Mouse (Mus musculus): ENCODE results near the gene Erich6.

The Erich6 gene

DNA sequence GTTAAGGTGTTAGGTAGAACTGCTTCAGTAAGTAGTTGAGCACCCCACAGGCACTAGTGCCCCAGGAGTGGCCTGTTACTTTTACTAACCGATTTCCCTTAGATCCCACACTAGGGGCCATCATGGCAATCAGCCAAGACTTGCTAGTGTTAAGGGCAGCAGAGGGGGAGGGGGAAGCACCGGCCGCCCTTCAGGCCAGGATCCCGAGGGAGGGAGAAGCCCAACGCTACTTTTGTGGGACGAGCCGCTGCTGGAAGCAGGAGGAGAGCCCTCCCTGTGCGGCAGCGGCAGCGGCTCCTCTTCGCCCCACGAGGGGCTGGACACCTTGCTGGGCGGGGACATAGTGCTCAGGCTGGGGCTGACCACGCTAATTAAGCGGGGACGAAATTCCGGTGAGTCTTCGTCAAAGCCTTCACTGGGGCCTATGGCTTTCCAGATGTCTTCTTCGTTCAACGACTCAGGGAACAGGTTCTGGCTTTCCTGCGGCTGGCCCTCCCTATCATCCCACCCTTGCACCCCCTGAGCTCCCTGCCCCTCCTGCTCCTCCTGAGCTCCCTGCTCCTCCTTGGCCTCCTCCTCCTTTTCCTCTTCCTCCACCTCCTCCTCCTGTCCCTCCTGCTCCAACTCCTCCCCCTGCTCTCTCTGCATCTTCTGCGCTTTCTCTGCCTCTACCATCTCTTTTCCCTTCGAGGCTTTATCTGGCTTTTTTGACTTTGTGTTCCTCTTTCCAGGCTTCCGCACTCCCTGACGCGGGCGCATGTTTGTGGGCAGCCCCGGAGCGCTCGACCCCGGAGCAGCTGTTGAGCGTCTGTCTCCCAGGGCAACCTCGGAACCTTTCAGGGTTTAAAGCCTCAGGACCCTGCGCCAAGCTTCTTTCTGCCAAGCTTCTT lies at the start of gene Erich6:
Gene Erich6 (minus strand): TSS at position 802 of the 890 bp plus-strand sequence.
- peak; percentile 59 for DNase-seq (ENCODE audit: low read depth, low spot score)

DNA sequence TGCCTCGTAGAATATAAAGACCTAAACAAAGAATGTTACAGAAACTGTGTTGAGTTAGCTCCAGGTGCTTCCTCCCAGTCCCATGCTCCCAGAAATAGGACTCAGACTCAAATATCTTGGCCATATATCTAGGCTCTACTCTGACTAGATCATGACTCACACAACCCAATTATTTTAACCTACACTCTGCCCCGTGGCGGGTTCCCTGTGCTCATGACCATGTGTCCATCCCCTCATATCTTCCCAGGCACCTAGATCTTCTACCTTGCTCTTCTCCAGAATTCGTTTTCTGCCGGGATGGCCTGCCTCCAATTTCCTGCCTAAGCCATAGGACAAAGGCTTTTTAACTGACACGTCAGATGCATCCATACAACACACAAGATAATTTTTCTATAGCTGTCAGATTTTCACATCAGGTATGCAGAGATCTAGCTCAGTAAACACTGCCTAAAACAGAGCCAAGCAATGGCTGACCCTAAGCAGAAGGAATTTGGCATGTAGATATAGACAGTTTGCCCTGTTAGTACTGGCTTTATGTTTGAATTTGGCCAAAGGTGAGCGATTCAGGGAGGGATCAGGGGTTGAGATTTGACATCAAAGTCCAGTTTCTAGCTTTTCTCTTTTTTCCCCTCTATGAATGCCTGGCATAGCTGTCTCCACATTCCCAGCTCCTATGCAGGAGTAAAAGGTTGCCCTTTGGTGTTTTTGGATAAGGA lies 49.4 kb upstream of the Erich6 start:
- no peak for DNase-seq (ENCODE audit: low read depth, low spot score)

DNA sequence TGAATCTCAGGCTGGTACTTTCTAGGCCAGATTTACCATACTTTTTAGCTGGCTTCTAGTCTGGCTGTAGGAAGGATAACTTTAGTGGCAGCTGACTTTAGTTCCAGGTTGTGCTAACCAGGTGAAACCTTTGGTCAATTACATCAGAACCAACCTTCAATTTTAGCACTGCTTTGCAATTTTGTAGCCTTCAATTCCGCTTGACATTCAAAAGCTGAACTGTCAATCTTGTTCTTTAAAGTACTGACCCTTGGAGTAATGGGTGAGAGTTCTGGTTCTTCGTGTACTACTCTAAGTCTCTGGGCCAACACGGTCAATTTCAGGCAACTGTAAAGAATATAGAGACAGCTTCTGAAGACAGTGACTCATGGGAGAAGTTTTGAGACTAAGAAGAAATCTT lies 48.4 kb upstream of the Erich6 start:
- DNase-seq (ENCODE audit: low read depth, low spot score): no peak

DNA sequence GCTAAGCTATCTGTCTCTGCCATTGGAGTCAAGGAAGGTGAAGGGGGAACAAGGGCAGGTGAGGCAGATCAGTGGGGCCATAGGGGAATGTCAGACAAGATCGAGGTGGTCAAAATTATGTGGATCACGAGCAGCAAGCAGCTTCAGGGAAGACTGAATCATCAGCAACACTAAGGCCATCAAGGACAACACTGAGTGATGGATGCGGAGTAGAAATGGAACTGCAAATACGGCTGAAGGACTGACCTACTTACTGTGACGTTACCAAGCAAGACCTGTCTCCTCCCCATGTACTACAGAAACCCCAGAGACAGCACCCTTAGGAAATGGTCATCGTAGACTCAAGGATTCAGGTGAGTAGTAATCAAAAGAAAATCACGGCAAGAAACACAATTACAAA lies 46.3 kb upstream of the Erich6 start:
- no peak for DNase-seq (ENCODE audit: low read depth, low spot score)

DNA sequence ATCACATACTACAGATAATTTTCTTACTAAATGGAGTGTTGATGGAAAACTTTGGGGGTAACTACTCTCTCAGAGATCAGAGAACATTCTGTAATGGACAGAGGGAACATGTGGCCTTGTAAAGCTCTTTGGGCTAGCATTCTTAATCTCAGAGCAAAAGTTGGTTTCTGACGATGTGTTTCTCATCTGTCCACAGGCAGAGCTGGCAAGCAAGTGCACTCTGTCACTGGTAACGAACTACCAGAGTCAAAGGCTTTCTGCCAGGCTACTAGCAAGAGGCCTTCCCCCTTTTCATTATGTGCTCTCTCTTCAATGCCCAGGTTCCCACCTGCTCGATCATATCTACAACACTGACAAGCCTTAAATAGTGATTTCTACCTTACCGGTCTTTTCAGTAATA lies 45.3 kb upstream of the Erich6 start:
- DNase-seq (ENCODE audit: low read depth, low spot score): no peak

DNA sequence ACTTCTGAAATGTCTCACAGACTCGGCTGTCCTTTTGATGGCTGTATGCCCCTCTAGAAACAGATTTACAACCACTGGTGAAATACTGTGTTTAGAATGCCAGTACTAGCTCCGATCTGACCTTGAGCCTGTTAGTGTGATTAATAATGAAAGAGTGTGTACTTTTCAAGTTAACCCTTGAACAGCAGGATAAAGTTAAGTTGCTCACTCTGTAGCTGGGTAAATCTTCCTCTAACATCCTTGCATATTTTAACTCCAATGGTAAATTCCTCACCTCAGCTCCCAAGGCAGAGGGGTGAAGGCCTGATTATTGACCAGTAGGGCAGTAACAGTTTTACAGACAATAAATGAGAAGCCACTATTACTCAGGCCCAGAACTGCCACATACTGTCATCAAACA lies 44.8 kb upstream of the Erich6 start:
- no peak for DNase-seq (ENCODE audit: low read depth, low spot score)

DNA sequence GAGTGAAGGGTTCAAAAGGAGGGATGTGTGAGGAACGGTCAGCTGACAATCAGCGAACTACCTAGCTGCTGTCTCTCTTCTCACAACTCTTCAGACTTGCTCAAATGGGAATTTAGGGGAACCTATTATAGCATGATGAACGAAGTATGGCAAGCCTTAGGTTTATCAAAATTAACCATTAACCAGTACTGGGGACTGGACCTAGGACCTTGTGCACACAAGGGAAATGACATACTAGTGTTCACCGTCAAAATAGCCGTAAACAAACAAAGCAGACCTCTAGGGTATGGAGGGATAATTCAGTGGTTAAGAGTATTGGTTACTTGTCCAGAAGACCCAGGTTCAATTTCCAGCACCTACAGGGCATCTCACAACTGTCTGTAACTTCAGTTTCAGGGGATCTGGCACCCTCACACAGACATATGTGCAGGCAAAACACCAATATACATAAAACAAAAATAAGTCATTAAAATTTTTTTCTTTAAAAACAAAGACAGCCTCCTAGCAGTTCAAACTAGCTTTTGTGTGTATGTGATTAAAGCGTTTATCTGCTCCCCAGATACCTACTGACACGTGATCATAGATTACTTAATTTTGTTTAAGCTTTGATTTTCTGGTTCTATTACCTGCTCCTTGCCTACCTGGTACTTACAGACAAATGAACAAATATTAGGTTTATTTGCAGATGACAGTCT lies 44.1 kb upstream of the Erich6 start:
- DNase-seq (ENCODE audit: low read depth, low spot score): no peak

DNA sequence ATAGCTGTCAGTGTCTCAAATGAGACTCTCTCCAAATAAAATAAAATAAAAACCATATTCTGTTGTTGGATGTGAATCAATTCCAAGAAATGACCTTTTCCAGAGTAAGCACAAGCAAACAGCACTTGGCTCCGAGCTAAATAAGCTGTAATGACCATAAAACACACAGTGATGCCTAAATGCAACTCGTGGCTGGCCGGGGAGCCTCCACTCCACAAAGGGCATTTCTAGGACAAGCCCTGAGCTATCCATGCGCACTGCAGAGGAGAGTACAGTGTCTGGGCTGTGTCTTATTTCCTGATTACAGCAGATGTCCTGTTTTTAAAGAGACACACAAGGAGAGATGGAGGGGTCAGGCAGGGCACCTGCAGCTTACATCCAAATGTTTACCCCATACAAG lies 43.0 kb upstream of the Erich6 start:
- DNase-seq (ENCODE audit: low read depth, low spot score): no peak

DNA sequence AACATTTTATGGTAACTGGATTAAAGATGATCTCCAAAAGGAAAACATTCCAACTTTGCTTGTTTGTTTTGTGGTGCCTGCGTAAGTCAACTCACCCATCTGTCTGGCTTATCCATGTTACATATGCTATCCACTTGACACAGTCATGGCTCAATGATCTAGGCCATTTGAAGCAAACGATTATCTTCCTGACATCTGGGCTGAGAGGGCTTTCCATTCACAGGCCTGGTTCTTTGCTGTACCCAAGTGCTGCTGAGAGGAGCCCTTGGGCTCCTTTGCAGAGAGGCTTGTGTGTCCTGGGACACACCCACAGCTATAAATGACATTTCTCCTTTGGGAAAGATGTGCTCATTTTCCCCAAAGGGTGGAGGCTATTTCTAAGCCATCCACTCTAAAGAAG lies 41.9 kb upstream of the Erich6 start:
- DNase-seq (ENCODE audit: low read depth, low spot score): no peak

DNA sequence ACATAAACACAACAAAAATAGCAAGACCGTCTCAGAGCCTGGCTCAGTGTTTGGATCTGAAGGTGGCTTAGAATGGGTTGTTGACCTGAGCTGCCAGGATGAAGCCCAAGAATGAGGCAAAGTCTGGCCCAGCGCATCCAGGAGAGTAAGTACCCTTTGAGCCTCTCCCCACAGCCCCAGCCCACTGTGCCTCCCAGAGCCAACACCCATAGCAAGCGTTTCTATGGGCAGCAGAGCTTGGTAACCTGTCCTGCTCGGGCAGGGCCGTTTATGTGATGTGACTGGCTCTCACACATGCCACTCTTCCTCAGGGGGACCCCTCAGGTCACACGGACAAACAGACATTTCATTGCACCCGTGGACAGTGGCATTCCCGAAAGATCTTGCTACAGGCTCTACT lies 41.4 kb upstream of the Erich6 start:
- DNase-seq (ENCODE audit: low read depth, low spot score): no peak

DNA sequence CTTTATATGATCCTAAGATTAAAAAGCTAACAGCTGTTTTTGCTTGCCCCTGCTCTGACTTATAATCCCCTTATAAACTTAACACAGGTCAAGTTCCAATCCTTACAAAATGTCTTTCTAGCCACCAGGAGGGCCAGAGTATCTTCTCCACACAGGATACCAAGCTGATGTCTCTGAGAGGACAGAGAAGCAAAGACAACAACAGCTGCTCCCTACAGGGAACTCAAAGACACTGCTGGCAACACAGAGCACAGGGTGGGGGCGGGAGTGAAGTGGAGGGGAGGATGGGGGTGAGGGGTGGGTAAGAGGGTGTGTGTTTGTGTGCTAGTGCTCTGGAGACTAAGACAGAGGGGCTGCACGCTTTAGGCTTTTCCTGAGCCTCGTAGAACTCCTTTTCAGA lies 40.6 kb upstream of the Erich6 start:
- peak; percentile 12 for DNase-seq (ENCODE audit: low read depth, low spot score)

DNA sequence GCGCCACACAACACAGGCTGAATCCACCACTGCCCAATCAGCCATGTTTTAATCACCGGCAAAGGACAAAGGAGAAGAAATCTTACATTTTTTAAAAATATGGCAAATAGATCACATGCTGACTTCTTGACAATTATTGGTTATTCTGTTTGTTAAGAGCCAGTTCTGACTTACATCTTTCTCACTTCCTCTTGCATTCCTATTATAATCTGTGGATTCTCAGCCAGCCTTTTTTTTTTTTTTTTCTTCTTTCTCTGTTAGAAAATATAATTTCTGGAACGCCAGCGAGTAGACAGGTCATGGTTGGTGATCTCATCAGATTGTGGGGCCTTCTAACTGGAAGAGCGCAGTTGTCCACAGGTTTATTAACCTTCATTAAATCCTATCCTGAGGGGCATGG lies 36.3 kb upstream of the Erich6 start:
- no peak for DNase-seq (ENCODE audit: low read depth, low spot score)

DNA sequence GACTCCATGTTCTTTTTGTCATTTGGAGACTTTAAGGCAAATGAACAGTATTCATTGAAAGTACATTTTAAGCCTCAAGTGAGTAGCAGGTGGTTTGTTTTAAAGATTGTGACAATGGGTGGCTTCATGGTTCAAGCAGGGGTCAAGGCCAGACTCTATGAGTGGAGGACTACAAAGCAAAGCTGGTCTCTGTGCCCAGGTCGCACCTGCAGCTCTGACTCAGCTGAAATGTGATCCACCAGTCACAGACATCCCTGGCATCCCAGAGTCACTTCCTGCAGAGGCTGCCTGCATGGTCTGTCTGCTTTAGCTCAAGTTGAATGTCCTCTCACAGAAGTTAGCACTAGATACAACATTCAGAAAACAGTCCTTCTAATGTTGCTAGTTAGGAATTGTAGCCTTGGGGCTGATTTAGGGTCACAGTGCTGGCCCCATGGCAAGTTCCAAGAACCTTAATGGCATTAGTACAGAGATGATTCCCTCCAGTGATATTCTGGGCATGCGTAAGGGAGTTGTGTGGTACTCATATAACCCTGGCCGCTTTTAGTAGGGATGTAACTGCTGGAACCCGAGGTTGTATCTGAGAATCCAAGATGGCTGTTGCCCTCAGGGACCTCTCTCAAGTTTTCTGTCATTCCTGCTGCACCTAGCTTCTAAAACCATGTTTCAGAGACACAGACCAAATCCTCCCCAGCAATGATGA lies 35.6 kb upstream of the Erich6 start:
- DNase-seq (ENCODE audit: low read depth, low spot score): peak; percentile 63

DNA sequence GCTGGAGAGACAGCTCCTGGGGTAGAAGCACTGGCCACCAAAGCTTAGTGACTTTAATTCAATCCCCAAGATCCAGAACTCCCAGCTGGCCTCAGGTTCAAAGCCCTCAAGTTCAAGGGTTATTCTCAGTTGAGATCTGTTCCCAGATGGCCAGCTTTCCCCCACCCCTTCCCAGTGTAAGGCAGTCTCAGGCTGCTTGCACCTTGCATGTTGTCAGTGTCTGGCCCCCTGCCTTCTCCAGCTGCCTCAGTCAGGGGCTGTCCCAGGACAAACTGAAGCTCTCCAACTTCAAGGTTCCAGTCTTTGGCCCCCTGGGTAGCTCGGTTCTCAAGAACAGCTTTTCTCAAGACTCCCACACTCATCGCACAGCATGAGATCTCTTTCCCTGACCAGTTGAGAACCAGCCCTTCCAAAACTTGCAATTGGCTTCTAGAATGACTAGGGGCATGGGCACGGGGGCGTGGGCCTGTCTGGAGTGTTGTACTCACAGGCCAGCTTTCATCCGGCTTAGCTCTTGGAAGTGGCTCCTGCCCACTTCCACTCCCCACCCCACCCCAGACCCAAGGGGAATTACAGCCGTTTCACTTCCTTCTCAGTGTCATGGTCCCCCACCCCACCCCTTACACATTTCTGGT lies 34.7 kb upstream of the Erich6 start:
- DNase-seq (ENCODE audit: low read depth, low spot score): peak; percentile 62

DNA sequence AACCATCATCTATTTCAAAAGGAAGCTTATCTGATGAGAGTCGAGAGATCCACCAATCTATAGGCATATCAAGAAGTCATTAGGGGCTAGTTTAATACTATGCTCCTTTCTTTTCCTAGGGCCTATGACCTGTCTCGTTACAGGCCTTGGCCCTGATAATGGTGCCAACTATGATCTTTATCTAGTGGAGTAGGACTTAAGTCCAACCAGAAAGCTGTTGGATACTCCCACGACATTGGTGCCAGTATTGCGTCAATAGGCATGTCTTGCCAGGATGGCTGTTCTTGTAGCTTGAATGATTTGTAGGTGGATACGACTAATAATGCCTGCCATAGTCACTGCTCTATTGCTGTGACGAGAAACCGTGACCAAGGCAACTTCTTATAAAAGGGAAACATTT lies 27.0 kb upstream of the Erich6 start:
- no peak for DNase-seq (ENCODE audit: low read depth, low spot score)

DNA sequence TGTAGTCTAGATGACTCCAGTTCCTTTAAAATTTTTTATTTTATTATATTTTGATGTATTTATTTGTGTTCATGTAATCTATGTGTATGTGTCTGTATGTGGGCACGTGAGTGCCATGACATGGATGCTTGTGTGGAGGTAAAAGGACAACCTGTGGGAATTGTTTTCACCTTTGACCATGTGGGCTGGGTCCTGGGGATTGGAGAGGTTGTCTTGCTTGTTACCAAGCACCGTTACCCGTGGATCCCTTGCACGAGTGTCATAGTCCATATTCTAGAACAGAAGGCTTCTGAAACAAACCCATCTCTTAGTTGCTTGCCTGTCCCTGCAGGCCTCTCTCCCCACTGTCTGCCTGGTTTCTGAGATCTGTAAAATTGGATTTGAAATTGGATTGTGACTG lies 23.6 kb upstream of the Erich6 start:
- DNase-seq (ENCODE audit: low read depth, low spot score): no peak

DNA sequence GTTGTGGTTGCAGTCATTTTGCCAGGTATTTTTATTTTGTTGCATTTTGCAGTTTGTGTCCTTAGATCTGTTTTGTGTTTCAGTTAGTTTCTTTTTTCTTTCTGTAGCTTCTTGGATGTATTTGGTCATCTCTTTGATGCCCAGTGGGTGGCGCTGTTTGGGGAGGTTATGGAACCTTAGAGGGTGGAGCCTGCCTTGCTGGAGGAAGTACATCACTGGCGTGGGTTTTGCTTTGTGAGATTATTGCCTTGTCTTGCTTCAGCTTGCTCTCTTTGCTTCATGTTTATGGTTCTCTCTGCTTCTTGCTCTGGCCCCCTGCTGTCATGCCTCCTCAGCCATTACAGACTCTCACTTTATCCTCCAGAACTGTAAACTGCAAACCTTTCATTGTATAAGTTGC lies 20.3 kb upstream of the Erich6 start:
- peak; percentile 82 for DNase-seq (ENCODE audit: low read depth, low spot score)

DNA sequence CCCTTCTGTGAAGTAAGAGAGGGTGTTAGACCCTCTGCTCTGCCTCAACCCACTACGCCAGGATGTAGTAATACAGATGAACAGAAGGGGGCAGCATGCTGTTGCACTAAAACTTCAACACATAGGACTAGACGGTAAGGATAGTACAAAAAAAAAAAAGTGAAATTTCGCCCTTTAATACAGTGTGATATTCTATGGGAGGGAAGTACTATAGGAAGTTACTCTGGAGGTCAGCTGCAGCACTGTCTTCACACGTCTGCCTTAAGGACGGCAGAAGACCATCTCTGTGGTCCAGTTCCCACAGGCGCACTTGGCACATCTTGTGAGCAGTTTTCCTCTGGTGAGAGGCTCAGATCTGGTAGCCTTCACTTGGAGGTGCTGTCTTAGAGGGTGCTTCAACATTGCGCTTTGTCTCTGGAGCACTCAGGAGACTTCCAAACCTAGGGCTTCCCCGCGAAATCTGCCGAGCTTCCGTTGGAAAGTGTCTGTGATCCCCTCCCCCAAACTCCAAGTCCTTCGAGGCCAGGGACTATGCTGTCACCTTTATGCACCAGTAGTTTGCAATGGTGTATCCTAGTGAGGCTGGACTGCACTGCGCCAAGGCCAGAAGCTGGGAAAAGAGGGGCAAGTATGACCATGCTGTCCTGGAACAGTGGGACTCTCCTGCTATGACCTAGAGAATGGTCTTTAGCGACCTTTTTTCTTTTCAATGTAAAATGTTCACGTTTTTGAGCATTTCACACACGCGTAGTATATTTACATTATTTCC lies 18.5 kb upstream of the Erich6 start:
- peak; percentile 67 for DNase-seq (ENCODE audit: low read depth, low spot score)

DNA sequence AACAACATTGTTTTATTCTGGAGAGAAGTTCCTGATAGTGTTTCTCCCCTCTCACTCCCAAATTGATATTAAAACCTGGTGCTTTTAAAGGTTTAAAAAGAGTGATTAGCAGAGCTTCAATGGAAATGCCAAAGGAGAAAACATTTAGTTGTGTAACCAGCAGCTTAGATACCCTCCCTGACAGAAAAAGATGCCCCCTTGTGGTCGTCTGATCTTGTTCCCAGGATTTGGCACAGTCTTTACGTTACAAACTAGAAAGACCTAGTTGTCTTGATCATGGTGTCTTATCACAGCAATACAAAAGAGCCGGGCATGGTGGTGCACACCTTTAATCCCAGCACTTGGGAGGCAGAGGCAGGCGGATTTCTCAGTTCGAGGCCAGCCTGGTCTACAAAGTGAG lies 16.9 kb upstream of the Erich6 start:
- DNase-seq (ENCODE audit: low read depth, low spot score): peak; percentile 61

DNA sequence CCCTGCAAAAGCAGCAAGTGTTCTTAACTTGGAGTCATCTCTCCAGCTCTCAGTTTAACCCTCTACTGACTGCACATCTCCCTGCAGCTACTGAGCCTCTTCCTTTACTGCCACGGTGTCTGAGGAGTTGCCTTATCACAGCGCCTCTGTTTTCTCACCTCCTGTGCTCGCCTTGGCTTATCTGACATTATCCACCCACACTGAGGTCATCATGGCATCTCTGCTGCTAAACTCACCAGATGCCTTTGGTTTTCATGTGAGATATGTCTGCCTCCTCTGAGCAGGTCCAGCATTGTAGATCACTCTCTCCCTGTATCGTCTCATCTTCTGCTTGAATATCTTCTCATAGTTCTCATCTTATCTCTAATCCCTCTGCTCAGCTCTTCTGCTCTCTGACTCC lies 13.3 kb upstream of the Erich6 start:
- no peak for DNase-seq (ENCODE audit: low read depth, low spot score)

DNA sequence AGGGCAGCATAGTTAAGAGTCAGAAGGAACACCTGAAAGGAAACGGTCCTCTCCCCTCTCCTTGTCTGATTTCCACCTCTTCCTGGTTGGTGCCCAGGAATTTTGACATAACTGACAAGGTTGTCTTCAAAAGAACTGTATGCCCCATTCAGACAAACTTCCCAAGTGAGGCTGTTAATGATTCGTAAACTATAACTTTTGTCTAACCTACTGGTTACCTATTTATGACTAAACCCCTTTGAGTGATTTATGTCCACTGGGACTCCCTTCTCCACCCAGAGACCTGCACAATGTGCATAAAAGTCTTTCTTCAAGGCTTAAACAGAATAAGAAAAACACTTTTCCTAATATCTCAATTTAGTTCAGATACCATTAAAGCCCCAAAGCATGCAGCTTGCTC lies 10.2 kb upstream of the Erich6 start:
- DNase-seq (ENCODE audit: low read depth, low spot score): no peak

Measured in R1 (cell line).